Mouse (Mus musculus): ENCODE results near the gene Syt17.

- TF ChIP-seq CTCF (IDR thresholded peaks at IDR 0.05; ENCODE audit: extremely low read depth, insufficient read depth, low read length) (no peak), POLR2A (IDR thresholded peaks at IDR 0.05; ENCODE audit: extremely low read depth, insufficient read depth, low read length) (no peak)
Observed at GRCm38 (mm10) chr7:118493892-118494291, 45.9 kb upstream of the Syt17 start.

Measured in cortical plate, adult 2 months (tissue).